Mouse (Mus musculus) lung, postnatal 4 days (tissue): ENCODE measurements around the gene Tmprss4.
A peak's percentile ranks its signal among the peaks of the same experiment; 100 is the strongest.

Experiments used
- DNase-seq, 2 experiments: peaks; one replicate each; pipeline ENCODE4 v3.0.0; 2021

Gene Tmprss4

GRCm38 (mm10) chr9:45136442-45137169 is 67.3 kb downstream of the Tmprss4 start:
- no peak for DNase-seq

- DNase-seq: peak; percentile 44 to 66
Observed at GRCm38 (mm10) chr9:45133484-45134310, 70.2 kb downstream of the Tmprss4 start.

- DNase-seq: no peak
Observed at GRCm38 (mm10) chr9:45130119-45130518, 73.8 kb downstream of the Tmprss4 start.

GRCm38 (mm10) chr9:45126941-45127340 is 77.0 kb downstream of the Tmprss4 start:
- DNase-seq: no peak

- no peak for DNase-seq
Observed at GRCm38 (mm10) chr9:45125211-45125610, 78.7 kb downstream of the Tmprss4 start.
